15 mouse cellular contexts compared by ENCODE assay signal in genomic region chr10:54120375-54120774, GRCm38 (mm10). TPM values are rescaled to one million over a fixed set of nuclear protein-coding genes. Genes with fewer than 3 reads are reported as not detected.
DNase-seq lines count a peak whose midpoint lies in the region; ATAC-seq and TF ChIP-seq lines count a peak whose summit lies in the region.
"Had no signal": no experiment of that assay in that cellular context is flagged by ENCODE, and none has a peak within 500 bp of the region (broad histone marks: within the 10 kb centered on the region; RNA-seq: fewer than 3 reads in every experiment).

No protein-coding gene starts in this region.

- no peak overlapping the region for H3K4me2 ChIP-seq in kidney, postnatal 0 days (ENCODE audit: low read length)
- no peak overlapping the region for H3K4me2 ChIP-seq in stomach, postnatal 0 days (replicated peaks; ENCODE audit: low read depth)
- H3K4me2 ChIP-seq: hindbrain, embryonic 12.5 days; liver, embryonic 11.5 days; midbrain, embryonic 13.5 days had no signal

- H3K9ac ChIP-seq in kidney, postnatal 0 days (ENCODE audit: low read depth, low read length) = no peak overlapping the region
- no peak overlapping the region for H3K9ac ChIP-seq in stomach, postnatal 0 days (ENCODE audit: low read length)
- H3K9ac ChIP-seq: hindbrain, embryonic 12.5 days; midbrain, embryonic 13.5 days had no signal

- H3K27me3 ChIP-seq in spleen, adult 2 months (ENCODE audit: control insufficient read depth, insufficient read depth, low read length) = no peaks in the 10 kb centered on the region
- H3K27me3 ChIP-seq in kidney, postnatal 0 days (ENCODE audit: insufficient read depth, low read length) = no peaks in the 10 kb centered on the region
- no peaks in the 10 kb centered on the region for H3K27me3 ChIP-seq in thymus, adult 2 months (ENCODE audit: control insufficient read depth, insufficient read depth, low read length)
- H3K27me3 ChIP-seq in stomach, postnatal 0 days (ENCODE audit: control insufficient read depth, insufficient read depth, low read length) = no peaks in the 10 kb centered on the region
- H3K27me3 ChIP-seq: hindbrain, embryonic 12.5 days; midbrain, embryonic 13.5 days had no signal

- no peak for TF ChIP-seq EP300 in stomach, postnatal 0 days (optimal IDR thresholded peaks at IDR 0.05)

- WGBS in spleen, adult 2 months = 79% methylated on average over 2 of the region's 2 CpGs
- WGBS in kidney, postnatal 0 days = 26% methylated on average over 2 of the region's 2 CpGs
- 86% methylated on average over 2 of the region's 2 CpGs for WGBS in thymus, adult 2 months
- WGBS in stomach, postnatal 0 days = 55% methylated on average over 2 of the region's 2 CpGs

- H3K4me1 ChIP-seq in spleen, adult 2 months (ENCODE audit: control insufficient read depth, insufficient read depth, insufficient read length) = peaks cover 15% of the 10 kb centered on the region
- 0 out of 2 replicates have a peak, but pooled peaks cover 6% of the 10 kb centered on the region for H3K4me1 ChIP-seq in kidney, postnatal 0 days (replicated peaks; ENCODE audit: insufficient read depth, low read length)
- H3K4me1 ChIP-seq in thymus, adult 2 months (replicated peaks; ENCODE audit: control insufficient read depth, insufficient read depth, low read length) = no peaks in the 10 kb centered on the region
- H3K4me1 ChIP-seq in stomach, postnatal 0 days (replicated peaks; ENCODE audit: control insufficient read depth, insufficient read depth) = no peaks in the 10 kb centered on the region
- H3K4me1 ChIP-seq: forebrain, embryonic 10.5 days; hindbrain, embryonic 12.5 days; midbrain, embryonic 13.5 days had no signal

- H3K4me3 ChIP-seq in spleen, adult 2 months (ENCODE audit: extremely low read depth, insufficient read depth, insufficient read length) = no peak overlapping the region
- H3K4me3 ChIP-seq in kidney, postnatal 0 days (replicated peaks; ENCODE audit: low read depth, low read length) = no peak overlapping the region
- H3K4me3 ChIP-seq in thymus, adult 2 months (ENCODE audit: control insufficient read depth, insufficient read depth, low read length) = no peak overlapping the region
- H3K4me3 ChIP-seq in stomach, postnatal 0 days (ENCODE audit: low read depth, low read length) = no peak overlapping the region
- H3K4me3 ChIP-seq: forebrain, embryonic 10.5 days; hindbrain, embryonic 12.5 days; midbrain, embryonic 13.5 days had no signal

- DNase-seq in adrenal gland, adult (ENCODE audit: inconsistent age in 2 of 2, low spot score in 1 of 2) = peak; percentile 11 to 75
- no peak for DNase-seq in adrenal gland, postnatal 4 days (ENCODE audit: low spot score in 2 of 2)
- no peak for DNase-seq in spleen, adult 2 months (ENCODE audit: low read depth in 1 of 2, low spot score in 2 of 2)
- DNase-seq in spleen, adult 12 weeks (ENCODE audit: low spot score) = no peak
- peak; percentile 76 for DNase-seq in kidney, postnatal 0 days (ENCODE audit: low spot score)
- no peak for DNase-seq in thymus, adult 2 months
- no peak for DNase-seq in stomach, postnatal 0 days (ENCODE audit: low spot score)
- DNase-seq in yolk sac, embryonic 10.5 days (ENCODE audit: low spot score) = no peak
- DNase-seq: cerebellum, adult 9-11 months; lung, postnatal 36 days; thymus, postnatal 4 days had no signal

- peak overlapping the region; percentile 21; the same call in 1 of the 2 replicates for H3K27ac ChIP-seq in spleen, adult 2 months (ENCODE audit: insufficient read depth, low read length)
- no peak overlapping the region for H3K27ac ChIP-seq in kidney, postnatal 0 days
- no peak overlapping the region for H3K27ac ChIP-seq in thymus, adult 2 months (ENCODE audit: control insufficient read depth, insufficient read depth, low read length)
- no peak overlapping the region for H3K27ac ChIP-seq in stomach, postnatal 0 days (replicated peaks)
- H3K27ac ChIP-seq: forebrain, embryonic 10.5 days; hindbrain, embryonic 12.5 days; midbrain, embryonic 13.5 days had no signal

- H3K36me3 ChIP-seq in spleen, adult 2 months (ENCODE audit: control insufficient read depth, insufficient read depth, low read length) = no peaks in the 10 kb centered on the region
- no peaks in the 10 kb centered on the region for H3K36me3 ChIP-seq in kidney, postnatal 0 days (ENCODE audit: insufficient read depth, low read length)
- no peaks in the 10 kb centered on the region for H3K36me3 ChIP-seq in thymus, adult 2 months (ENCODE audit: control insufficient read depth, insufficient read depth, low read length)
- no peaks in the 10 kb centered on the region for H3K36me3 ChIP-seq in stomach, postnatal 0 days (ENCODE audit: control insufficient read depth, insufficient read depth, low read length)
- H3K36me3 ChIP-seq: forebrain, embryonic 10.5 days; hindbrain, embryonic 12.5 days; midbrain, embryonic 13.5 days had no signal

- TF ChIP-seq CTCF in spleen, adult 2 months (IDR thresholded peaks at IDR 0.05; ENCODE audit: extremely low read depth, insufficient read depth, insufficient read length, insufficient replicate concordance) = no peak
- no peak for TF ChIP-seq CTCF in kidney, postnatal 0 days (IDR thresholded peaks at IDR 0.05; ENCODE audit: low read depth)
- TF ChIP-seq CTCF in thymus, adult 2 months (IDR thresholded peaks at IDR 0.05; ENCODE audit: borderline replicate concordance, control insufficient read depth, extremely low read depth, insufficient read depth, low read length, poor library complexity) = no peak
- no peak for TF ChIP-seq CTCF in stomach, postnatal 0 days (IDR thresholded peaks at IDR 0.05; ENCODE audit: low read depth)

- ATAC-seq in kidney, postnatal 0 days (replicated peaks; ENCODE audit: low FRiP score, low read depth) = no peak
- no peak for ATAC-seq in stomach, postnatal 0 days (ENCODE audit: low FRiP score, low TSS enrichment)
- ATAC-seq: midbrain, embryonic 13.5 days had no signal

- no peaks in the 10 kb centered on the region for H3K9me3 ChIP-seq in kidney, postnatal 0 days (replicated peaks; ENCODE audit: low read length)
- H3K9me3 ChIP-seq in stomach, postnatal 0 days (ENCODE audit: control insufficient read depth, low read length) = no peaks in the 10 kb centered on the region
- H3K9me3 ChIP-seq: forebrain, embryonic 10.5 days; hindbrain, embryonic 12.5 days; midbrain, embryonic 13.5 days had no signal

- TF ChIP-seq POLR2A in spleen, adult 2 months (IDR thresholded peaks at IDR 0.05; ENCODE audit: low read depth, low read length) = no peak
- TF ChIP-seq POLR2A in thymus, adult 2 months (IDR thresholded peaks at IDR 0.05; ENCODE audit: control insufficient read depth, extremely low read depth, insufficient read depth, low read length, poor library complexity) = no peak

RNA-seq across cellular contexts. Expression of gene Man1a, which starts 44.0 kb away (rescaled TPM):
- total RNA-seq in adrenal gland, postnatal 4 days (2021) = 10 to 100 TPM; 63.2 to 67.2 TPM
- polyA plus RNA-seq in spleen, adult 2 months (2012; rRNA removed) = 35.7 and 54.1 TPM in 2 replicates
- polyA plus RNA-seq in kidney, postnatal 0 days (2015; fragmentation: Nextera tagmentation; extraction: Ambion mirVana) = 8.7 and 10.3 TPM in 2 replicates
- 26.5 and 30.1 TPM in 2 replicates for polyA plus RNA-seq in thymus, adult 2 months (2012; rRNA removed)
- 11.0 and 11.1 TPM in 2 replicates for polyA plus RNA-seq in stomach, postnatal 0 days (2015; fragmentation: Nextera tagmentation; extraction: Ambion mirVana)

Comparison
In these comparisons a context has a peak if more than half of its experiments do, and no peak if none do; other contexts are left out.
1. DNase-seq: peak in adrenal gland, adult (2 of 2) and kidney, postnatal 0 days (single experiment); none in adrenal gland, postnatal 4 days (0 of 2), spleen, adult 2 months (0 of 2), spleen, adult 12 weeks (single experiment), thymus, adult 2 months (single experiment), stomach, postnatal 0 days (single experiment) and yolk sac, embryonic 10.5 days (single experiment).